Mouse (Mus musculus) adrenal gland, adult (tissue): ENCODE data around the gene Fcf1.
A peak's percentile ranks its signal among the peaks of the same experiment; 100 is the strongest.

Experiments used
- DNase-seq, 2 experiments: peaks; one replicate each; pipeline ENCODE4 v3.0.0; 2022 to 2023; ENCODE audit warnings: low spot score in 1 of 2; ENCODE audit not compliant: inconsistent age in 2 of 2

Gene Fcf1

GRCm38 (mm10) chr12:84962606-84963005 is 8.1 kb upstream of the Fcf1 start:
- DNase-seq, result no peak

DNA sequence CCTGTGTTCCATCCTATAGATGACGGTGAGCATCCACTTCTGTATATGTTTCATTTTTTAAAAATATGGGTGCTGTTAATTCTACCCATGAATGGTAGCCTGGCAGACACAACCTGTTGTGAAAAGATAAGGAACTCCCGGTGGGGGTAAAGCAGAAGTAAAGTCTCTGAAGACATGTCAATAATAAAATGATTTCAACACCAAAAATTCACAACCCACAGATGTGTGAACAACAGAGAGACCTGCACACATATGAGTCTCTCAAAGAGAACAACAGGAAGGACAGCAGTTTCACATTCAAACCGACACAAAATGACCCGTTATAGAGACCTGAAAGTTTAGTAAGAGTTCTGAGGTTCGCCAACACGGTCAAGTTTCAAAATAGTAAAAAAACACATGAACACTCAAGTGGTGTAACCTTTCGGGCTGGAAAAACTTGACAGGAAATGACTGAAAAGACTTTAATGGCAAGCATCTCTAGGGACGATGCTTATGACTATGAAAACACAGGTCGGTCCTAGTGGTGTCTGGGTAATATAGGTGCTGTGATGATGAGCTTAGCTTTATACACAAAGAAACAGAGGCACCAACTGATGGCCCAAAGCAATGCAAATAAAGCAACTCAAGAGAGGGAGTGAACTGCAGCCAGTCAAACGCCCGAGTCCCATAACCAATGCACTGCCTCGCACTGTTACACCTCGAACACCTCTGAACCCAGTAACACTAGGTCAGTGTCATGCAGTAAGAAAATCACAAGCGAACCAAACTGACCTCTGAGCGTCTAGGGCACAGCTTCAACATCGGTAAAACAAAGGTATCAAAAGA is 1.7 kb upstream of the Fcf1 start:
- no peak for DNase-seq

GRCm38 (mm10) chr12:84969656-84970427 is 855 bp upstream of the Fcf1 start:
- DNase-seq, result no peak

DNA sequence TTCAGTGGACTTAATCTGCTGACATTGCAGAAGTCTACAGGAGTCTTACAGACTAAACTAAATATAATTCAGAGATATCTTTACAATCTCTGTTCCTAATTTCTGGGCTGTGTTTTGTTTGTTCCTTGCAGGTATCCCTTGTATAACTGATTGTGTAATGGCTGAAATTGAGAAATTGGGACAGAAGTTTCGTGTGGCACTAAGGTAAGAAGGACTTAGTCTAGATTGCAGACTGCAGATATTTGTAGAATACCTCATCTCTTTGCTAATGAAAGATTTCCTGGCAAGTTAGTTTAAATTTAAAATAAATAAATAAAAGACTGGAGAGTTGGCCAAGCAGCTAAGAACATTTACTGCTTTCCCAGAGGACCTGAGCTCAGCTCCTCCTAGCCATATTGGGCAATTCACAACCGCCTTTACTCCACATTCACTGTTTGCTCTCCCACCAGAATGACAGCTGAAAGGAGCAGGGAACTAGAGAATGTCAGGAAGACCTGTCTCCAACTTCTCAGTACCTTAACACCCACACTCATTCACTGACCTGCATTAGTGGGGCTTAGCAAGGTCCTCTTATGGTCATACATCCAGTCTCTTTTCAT is 8.7 kb downstream of the Fcf1 start:
- DNase-seq, result no peak

DNA sequence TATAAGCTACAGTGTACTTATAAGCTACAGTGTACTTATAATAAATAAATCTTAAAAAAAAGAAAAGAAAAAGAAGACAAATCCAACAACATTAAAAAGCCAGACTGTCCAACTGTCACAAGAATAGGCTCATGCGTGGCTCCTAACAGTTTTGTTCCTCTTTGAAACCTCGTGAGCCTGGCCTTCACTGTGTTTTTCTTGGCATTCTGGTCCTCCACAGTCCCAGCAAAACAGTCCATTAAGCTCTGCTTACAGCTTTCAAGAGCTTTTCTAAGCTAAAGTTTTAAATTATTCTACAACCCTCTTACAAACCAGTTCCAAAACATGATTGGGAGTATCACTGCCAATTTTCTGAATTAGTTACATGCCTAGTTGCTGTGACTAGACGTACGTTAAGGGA is 18.8 kb downstream of the Fcf1 start:
- DNase-seq, result peak in 1 of 2 experiments; percentile 75

- no peak for DNase-seq
These were observed 24.5 kb downstream of the Fcf1 start for GRCm38 (mm10) chr12:84995112-84995761.

- peak; percentile 98 to 99 for DNase-seq
These were observed 25.4 kb downstream of the Fcf1 start, which contains the start of gene Ylpm1 for GRCm38 (mm10) chr12:84996083-84996496. TSS of gene Ylpm1 (plus strand) at chr12:84996321.

DNA sequence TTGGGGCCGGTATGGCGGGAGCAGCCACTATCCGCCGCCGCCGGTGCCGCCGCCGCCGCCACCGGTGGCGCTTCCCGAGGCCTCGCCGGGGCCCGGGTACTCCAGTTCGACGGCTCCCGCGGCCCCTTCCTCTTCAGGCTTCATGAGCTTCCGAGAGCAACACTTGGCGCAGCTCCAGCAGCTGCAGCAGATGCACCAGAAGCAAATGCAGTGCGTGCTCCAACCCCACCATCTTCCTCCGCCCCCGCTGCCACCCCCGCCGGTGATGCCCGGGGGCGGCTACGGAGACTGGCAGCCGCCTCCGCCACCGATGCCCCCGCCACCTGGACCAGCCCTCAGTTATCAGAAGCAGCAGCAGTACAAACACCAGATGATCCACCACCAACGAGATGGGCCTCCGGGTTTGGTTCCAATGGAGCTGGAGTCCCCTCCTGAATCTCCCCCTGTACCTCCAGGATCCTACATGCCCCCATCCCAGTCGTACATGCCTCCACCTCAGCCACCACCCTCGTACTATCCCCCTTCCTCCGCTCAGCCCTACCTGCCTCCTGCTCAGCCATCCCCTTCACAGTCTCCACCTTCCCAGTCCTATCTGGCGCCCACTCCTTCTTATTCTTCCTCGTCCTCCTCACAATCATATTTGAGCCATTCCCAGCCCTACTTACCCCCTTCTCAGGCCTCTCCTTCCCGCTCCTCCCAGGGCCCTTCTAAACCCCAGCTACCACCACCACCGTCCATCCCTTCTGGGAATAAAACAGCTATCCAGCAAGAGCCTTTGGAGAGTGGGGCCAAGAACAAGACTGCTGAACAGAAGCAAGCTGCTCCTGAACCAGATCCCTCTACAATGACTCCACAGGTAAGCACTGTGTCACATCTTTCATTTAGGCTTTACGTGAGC is 26.1 kb downstream of the Fcf1 start:
- peak in 1 of 2 experiments; percentile 56 for DNase-seq

GRCm38 (mm10) chr12:84999053-84999452 is 28.4 kb downstream of the Fcf1 start:
- DNase-seq, result no peak

- DNase-seq, result no peak
These were observed 35.5 kb downstream of the Fcf1 start for GRCm38 (mm10) chr12:85006206-85006605.

DNA sequence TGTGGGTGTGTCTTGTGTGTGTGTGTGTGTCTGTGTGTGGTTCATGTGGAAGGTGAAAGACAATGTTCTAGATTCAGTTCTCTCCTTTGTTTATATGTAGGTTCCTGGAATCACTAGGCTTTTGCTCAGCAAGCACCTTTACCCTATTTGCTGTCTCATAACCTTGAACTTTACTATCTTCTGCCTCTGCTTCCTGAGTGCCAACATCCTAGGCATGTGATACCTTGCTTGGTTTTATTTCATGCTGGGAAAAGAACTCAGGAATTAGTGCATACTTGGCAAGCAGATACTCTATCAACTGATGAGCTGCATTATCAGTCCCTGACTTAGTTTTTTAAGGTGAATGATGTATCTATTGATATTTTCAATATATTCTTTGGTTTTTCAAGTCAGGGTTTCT is 36.3 kb downstream of the Fcf1 start:
- peak in 1 of 2 experiments; percentile 49 for DNase-seq

DNA sequence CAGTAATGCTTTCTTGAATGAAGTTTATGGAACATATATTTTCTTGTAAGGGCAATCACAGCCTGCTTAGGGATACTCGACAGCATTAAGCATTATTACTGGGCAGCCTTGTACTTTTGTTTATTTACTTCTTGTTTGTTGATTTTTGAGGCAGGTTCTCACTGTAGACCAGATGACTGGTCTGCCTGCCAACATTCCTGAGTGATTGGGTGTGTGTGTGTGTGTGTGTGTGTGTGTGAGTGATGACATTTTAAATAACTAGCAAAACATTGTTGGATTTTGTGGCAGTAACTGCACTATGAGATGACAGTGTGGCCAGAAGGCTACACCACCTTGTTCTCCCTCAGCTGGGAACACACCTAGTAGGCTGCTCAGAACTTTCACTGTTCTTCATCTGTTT is 39.1 kb downstream of the Fcf1 start:
- DNase-seq, result peak in 1 of 2 experiments; percentile 46

DNA sequence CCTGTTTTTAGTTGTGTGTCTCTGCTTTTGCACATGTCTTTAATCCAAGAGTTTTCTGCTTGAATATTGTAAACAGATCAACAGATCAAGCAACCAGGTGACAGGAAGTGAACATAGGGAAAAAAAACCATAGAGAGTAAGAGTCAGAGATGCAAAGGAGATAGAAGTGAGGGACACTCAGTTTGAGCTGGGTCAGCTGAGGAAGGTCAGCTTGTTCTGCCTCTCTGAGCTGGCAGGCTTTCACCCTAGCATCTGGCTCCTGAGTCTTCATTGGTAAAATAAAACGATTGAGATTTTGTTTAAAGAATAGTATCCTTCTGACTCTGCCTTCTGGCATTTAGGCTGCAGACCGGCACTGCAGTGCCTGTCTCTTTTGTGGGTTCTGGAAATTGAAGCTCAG is 39.8 kb downstream of the Fcf1 start:
- DNase-seq, result peak; percentile 26 to 58

- no peak for DNase-seq
These were observed 41.5 kb downstream of the Fcf1 start for GRCm38 (mm10) chr12:85012185-85012584.

DNA sequence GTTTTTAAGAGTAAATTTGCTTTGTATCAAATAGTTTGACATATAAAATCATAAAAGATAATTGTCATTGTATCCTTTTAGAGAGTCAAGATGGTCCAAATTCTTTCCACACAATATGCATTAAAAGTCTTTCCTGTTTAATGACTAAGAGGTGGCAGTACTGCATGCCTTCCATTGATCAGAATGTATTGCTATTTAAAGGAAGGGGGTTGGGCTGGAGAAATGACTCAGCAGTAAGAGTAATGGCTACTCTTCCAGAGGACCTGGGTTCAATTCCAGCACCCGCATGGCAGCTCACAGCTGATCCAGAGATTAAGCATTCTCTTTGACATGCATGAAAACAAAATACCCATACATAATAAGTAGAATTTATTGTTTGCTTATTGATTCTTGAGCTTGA is 51.4 kb downstream of the Fcf1 start:
- DNase-seq, result no peak

- peak; percentile 23 to 70 for DNase-seq
These were observed 62.0 kb downstream of the Fcf1 start for GRCm38 (mm10) chr12:85032710-85033109.
